Mouse (Mus musculus) spleen, adult 18-20 months (tissue): ENCODE measurements around the gene Cdc26.
A peak's percentile ranks its signal among the peaks of the same experiment; 100 is the strongest.

ENCODE experiments used
- DNase-seq, 2 experiments: peaks; one replicate each; pipeline ENCODE4 v3.0.0; 2022; ENCODE audit warnings: mixed read lengths in 2 of 2

The Cdc26 gene

DNA sequence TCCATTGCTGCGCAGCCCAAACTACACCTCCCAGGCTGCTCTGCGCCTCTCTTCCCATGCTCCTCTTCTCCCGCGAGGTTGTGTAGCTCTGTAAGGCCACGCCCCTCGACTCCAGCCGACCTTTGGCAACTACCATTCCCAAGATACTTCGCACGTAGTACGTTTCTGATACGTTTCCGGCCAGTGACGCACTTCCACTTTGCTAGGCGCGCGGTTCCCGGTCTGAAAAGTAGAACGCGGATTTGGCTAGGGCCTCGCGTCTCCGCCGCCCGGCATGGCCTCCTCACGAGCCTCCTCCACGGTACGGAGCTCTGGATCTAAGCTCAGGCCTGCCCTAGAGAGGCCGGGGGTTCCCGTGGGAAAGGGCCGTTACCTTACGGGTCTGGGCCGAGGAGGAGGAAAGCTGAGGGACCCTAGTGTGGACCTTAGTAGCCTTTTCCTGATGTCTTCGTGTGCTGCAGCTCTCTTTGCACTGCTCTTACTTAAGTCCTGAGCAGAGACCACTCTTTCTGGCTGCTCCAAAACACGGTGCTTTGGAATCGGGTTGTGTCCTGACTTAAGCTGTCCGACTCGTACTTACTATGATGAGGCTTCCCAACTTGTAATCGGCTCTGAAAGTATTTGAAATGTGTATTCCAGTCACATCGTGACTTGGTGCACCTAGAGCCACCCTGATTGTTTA, at the start of gene Cdc26, which contains the start of gene Prpf4:
Gene Cdc26, minus strand, starts transcription at position 42 of the 682 bp plus-strand sequence.
Gene Prpf4, plus strand, starts transcription at position 197 of the 682 bp plus-strand sequence.
- peak; percentile 91 to 94 for DNase-seq

DNA sequence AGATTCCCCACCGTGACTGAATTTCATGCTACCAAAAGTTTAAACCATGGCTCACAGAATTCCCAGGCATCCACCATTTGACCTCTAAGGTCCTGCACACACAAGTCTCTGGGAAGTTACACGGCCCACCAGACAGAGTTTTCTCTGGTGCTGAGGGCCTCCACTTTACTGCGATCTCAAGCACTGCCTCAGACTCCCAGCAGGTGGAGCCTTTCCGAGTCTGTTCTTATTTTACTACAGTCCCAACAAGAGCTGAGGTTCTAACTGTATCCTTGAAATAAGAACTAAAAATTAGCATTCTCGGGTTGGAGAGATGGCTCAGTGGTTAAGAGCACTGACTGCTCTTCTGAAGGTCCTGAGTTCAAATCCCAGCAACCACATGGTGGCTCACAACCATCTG, 46.6 kb upstream of the Cdc26 start:
- peak in 1 of 2 experiments; percentile 43 for DNase-seq

DNA sequence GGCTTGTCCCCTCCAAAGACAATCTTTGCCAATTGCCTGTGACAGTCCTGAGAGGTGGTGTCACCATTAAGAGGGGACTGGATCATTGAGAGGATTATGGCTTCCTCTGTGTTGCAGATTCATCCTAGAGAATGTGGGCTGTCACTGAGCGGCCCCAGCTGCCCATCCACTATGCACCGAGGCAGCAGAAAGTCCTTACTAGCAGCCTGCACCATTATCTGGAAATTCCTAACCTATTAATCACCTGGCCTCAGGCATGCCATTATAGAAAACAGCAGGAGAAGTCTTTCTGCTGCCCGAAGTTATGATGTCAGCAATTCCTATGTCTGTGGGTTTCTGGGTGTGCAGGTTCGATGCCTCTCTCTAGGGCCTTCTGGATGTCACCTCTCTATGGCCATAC, 32.5 kb upstream of the Cdc26 start:
- DNase-seq, result no peak

DNA sequence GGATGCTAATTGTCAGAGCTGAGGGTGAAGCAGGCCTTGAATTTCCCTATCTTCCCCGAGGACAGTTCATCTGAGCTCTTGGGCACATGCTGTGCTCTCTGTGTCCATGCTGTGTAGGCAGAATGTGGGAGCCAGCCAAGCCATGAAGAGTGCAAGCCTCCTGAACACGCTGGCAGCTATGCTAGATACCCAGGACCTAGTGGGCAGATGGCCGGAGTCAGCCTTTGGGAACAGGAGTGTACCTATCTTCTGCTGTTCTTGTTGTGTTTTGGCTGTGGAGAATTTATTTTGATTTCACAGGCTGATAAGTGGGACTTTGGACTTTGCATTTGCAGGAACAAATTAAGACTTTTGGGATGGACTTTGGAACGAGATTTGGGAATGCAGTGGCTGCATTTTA, 32.1 kb upstream of the Cdc26 start:
- no peak for DNase-seq

DNA sequence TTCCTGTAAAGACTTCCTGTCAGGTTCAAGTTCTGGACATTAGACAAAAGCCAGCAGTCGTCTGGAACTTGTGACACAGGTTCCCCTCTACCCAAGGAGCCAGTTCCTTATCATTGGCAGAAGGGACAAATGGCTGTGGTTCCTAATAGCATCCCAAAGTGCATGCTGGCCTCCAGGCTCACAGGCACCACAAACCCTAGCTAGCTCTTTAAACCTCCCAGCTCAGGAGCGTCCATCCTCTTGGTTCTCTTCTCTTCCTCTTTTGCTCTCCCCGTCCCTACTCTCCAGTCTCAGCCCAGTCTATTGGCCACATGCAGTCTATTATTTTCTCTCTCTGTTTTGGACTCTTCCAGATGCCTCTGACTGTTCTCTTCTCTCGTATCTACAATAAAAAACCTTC, 31.4 kb upstream of the Cdc26 start:
- no peak for DNase-seq

DNA sequence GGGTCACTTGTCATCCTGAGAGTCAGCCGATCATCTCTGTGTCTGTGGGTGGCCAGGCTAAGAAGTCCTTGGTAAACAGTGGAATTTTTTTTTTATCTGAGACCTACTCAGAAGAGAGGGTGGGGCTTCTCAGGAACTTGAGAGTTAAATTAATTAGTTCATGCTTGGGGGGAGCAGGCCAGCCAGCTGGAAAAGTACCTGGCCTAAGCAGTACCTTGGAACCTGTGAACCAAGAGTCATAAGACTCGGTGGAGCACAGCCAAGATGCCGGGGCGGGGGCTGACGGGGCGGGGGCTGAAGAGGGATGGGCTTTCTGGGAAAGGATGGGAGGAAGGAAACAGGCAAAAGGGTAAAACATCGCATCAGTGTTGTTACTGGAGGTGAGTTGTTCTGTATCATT, 29.4 kb upstream of the Cdc26 start:
- DNase-seq, result no peak

DNA sequence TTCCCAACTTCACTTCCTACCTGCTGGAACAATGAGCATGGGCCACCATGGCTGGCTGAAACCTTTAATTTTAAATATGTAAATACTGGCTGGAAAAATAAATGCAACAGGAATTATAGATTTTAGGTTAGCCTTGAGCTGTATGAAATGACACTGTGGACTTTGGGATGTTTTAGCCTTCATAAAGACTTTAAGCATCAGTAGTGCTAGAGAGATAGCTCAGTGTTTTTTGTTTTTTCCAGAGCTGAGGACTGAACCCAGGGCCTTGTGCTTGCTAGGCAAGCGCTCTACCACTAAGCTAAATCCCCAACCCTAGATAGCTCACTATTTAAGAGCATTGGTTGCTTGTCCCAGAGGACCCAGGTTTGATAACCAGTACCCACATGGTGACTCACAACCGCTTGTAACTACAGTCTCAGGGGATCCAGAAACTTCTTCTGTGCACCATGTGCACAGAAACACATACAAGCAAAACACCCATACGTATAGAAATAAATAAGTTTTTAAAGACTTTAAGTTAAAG, 28.9 kb upstream of the Cdc26 start:
- no peak for DNase-seq

DNA sequence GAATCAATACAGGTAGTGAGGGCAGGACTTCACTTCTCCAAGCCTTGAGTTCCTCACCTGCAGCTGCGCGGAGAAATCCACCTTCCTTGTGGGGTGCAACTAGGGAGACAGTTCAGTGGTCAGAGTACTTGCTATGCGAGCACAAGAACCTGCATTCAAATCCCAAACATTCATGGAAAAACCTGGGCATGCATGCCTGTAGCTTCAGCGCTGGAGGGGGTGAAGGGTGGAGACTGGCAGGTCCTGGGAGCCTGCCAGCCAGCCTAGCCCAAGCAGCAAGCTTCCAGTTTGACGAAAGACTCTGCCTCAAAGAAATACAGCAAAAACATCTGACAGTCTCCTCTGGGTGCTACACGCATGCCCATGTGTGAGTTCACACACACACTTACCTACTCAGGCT, 26.6 kb upstream of the Cdc26 start, which contains the start of gene Rnf183:
Gene Rnf183, minus strand, starts transcription at position 172 of the 400 bp plus-strand sequence.
- no peak for DNase-seq

DNA sequence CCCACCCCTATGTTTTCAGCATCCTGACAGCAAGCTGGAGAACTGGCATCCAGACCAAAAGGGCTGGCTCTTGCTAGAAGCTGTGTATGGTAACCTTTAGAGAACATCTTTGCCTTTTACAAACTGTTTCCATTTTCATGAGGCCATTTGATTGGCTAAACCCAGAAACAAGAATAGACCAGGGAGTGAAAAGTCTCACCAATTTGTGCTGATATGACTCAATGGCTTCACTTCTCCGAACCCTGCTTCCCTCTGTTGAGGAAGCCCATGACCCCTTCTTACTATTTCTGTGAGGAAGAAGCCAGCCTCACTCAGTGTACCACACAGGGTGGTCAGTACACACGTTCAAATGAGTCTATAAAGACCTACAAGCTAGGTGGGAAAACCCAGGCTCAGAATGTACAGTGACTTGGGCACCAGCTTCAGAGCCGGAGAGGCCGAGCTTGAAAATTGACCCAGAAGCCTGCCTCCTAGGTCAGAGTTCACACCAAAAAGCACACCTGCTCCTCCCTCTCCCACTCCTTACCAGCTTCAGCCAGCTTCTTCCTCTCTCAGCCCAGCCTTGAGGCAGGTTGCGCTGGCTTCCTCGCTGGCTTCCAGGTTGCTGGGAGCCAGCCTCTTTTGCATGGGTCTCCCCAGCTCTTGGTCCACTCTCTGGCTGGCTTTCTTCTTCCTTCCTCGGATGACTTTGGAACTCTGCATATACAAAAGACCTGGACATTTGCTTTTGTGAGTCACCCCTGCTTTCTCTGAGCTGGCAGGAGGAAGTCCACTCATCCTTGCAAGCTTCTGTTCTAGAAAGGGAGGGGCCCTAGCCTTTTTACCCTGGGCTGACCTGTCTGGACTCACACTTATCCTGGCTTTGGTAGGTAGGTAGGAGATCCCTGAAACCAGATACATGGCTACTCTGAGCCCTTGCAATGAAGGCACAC, 25.8 kb upstream of the Cdc26 start:
- no peak for DNase-seq

DNA sequence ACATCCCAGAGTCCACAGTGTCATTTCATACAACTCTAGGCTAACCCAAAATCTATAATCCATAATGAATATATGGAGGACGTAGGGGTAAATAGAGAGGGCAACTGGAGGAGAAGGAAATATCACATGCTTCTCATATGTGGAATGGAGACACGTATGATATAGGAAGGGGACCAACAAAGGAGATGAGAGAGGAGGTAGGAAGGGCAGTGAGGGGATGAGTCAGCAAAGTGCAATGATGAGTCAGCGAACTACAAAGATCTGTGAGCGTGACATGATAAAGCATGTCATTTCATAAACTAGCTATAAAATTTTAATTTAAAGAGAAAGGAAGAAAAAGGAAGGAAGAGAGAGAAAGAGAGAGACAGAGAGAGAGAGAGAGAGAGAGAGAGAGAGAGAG, 23.1 kb upstream of the Cdc26 start:
- no peak for DNase-seq

DNA sequence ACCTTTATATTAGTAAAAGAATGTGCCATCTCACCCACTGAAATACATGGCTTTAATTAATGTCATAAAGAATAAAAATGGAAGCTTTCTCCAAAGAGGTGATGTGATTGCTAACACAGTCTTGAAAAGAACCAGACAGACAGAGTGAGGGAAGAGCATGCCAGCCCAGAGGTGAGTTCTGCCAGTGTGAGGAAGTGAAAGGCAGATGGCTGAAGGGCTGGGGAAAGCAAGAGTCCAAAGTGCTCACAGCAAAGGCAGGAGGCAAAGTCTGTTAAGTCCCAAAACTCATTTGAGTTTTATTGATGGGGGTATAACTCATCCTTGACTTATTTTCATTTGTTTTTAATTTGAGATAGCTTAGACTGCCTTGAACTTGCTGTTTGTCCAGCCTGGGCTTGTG, 22.2 kb upstream of the Cdc26 start:
- no peak for DNase-seq

DNA sequence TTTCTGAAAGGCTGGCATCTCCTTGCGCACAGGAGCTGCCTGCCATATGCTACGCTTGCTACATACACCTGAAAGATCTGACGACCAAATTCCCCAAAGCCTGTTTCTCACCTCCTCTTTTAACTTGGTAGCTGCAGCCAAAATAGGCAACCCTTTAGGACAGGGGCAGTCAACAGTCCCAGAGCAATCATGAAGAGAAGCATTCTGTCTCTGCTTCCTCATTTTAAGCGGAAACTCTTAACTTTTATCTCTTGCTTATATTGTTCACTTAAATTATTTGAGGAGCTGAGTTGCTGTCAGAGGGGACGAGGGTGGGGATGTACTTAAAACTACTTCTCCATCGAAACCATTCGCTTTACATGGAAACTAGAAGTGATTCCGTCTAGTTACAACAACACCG, 21.2 kb upstream of the Cdc26 start:
- DNase-seq, result no peak

DNA sequence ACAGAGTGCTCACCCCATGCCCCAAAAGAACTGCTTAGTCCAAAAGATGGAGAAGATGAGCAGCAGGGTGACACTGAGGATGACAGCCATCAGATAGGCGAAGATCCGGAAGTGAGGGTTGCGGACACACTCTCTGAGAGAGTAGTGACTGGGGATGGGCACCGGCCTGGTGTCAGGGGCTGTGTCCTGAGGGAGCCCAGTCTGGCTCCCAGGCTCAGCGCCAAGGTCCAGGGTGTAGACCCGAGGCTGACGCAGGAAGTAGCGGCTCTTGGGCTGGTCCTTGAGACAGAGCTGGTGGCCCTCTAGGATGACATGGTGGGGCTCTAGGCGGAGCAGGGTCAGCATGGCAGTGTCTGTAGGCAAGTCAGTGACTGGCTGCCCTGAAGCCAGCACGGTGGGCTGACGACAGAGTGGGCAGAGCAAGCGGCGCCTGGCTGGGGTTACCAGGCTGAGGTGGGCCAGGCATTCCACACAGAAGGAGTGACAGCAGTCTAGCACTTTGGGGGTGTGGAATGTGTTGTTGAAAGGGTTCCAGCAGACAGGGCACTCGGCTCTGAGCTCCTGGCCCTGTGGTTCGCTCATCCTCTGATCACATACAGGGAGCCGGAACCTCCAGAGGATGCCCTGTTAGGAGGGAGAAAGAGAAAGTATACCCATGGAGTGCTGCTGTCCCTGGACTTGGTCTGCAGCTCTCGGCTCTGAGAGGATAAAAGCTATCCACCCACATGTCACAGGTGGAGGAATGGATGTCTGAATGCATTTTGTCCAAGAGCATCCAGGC, 19.7 kb upstream of the Cdc26 start:
- DNase-seq, result no peak

DNA sequence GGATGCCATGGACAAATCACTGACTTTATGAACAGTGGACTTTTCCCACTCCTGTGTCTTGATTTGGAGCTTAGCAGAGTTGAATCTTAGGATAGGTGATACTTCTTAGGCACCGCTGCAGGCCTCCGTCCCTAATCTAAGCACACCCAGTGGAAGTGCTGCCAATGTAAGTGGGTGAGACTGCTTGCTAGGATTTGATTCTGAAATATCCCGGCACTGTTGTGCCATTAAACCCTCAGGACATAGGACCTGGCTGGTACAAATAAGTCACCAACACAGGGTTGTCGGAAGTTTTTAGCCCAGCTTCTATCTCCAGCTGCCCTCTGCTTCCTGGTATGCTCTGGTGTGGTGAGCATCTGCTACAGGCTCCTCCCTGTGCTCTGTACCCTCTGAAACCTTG, 17.4 kb upstream of the Cdc26 start:
- no peak for DNase-seq

DNA sequence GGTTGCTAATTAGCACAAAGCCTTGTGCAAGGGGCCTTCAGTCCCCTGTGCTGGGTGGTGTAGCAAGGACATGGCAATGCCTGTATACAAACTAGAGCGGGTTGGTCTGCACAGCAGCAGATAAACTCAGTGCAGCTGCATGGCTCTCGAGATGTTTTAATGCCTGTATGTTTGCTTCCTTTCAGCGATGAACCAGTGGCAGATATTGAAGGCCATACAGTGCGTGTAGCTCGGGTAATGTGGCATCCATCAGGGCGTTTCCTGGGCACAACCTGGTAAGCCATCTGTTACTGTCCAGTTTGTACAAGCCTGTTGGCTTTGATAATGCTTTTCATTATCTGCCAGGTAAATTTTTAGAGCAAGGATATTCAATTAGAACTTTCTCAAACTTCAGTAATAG, 10.6 kb upstream of the Cdc26 start:
- DNase-seq, result no peak

DNA sequence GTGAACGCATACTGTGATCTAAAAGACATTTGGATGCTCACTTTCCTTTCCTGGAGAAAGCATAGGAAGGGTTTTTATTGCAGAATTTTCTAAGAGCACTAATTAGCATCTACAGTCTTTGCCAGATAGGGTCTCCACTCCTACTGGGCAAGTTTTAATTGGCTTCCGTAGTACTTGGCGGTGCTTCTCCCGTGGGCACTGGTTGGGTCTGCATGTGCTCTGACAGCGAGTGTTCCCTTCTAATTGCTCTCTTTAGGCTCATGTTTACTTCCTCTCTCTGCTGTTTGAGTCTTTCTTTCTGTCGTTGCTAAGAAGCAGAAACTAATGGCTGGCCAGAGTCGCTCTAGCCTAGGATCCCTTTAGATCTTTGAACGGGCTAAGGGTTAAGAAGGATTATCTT, 10.0 kb upstream of the Cdc26 start:
- no peak for DNase-seq

DNA sequence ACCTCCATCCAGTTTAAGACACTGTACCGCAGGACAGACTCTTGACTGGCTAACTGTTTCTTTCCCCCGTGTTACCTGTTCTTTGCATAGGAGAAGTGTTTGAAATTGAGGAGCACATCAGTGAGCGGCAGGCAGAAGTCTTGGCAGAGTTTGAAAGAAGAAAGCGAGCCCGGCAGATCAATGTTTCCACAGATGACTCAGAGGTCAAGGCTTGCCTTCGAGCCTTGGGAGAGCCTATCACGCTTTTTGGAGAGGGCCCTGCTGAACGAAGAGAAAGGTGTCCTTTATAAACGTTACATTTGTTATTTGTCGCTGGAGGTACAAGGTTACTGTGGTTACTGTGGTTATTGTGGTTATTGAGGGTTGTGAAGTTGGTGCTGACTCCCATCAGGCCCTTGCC, 3.2 kb upstream of the Cdc26 start:
- no peak for DNase-seq

DNA sequence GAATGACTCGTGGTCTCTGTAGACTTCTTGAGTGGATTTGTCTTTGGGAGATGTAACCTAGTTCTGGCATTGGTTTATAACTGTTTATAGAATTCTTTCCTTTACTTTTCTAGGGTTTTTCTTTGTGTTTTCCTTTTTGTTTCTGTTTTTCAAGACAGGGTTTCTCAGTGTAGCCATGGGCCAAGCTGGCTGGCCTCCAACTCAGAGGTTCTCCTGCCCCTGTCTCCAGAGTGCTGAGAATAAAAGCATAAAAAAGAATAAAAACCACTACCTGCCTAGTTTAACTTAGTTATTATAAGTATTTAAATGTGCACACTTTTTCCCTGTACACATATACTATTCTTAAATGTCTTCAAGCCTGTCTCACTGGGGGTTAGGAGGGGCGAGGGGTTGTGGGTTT, 1.9 kb upstream of the Cdc26 start:
- DNase-seq, result no peak

DNA sequence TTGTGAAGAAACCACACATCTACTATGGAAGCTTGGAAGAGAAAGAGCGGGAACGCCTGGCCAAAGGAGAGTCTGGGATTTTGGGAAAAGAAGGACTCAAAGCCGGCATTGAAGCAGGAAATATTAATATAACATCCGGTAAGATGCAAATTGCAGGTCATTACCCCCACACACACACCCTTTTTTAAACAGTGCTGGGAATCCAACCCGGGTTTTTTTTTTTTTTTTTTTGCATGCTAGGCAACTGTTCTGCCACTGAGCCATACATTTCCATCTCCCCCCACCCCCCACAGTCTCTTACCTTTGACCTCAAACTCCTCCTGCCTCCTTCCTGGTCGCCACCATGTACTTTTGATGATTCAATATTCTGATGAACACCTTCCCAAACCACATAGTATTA, 1.2 kb upstream of the Cdc26 start:
- no peak for DNase-seq

DNA sequence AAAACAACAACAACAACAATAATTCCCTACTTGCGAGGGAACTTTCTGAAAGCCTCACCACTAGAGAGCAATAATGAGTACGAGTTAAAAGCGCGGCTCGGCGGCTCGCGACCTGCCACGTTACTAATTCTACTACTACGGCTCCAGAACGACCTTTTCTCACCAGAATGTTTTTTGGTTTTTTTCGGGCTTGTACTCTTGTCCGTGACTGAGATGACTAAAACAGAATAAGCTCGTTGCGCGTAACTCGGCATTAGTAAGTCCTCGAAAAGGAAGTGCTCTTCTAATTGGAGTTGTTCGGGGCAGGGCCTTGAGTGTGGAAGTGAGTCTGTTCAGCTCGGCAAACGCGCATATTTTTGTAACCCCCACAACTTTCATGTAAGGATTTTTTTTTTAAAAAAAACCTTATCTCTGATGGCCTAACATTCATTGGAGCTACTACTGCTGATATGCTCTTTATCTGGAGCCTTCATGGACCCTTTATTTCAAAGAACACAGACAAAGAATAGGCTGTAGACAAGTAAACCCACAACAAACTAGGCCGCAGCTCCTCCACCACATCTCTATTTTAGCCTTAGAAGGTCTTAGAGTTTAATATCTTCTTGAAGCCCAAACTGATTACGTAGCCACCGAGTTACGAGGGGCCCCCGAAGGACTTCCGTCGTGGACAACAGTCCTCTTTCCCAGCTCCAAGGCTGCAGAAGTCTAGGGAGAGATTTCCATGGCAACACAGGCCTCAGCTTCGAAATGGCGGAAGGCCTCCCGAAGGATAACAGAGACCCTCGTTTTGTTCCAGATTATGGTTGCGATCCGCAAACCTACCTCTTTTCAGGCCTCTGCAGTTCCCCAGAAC, 486 bp downstream of the Cdc26 start:
- DNase-seq, result peak; percentile 25 to 50

DNA sequence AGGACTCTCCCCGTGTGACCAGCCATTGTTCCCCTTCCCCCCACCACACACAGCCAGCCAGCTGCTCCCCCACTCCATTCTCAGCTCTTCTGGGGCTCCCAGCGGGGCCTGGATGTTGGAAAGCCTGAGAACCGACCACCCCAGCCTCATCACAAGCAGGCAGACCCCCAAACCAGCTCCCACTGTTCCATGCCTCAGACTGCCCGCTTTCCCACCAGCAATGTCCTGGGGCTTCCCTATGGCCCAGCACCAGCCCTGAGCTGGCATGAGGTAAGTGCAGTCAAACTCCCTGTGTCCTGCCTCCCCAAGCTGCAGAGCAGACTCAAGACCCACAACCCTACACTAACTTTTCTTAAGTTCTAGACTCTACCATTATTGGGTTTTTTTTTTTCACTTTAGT, 2.3 kb downstream of the Cdc26 start:
- DNase-seq, result no peak

DNA sequence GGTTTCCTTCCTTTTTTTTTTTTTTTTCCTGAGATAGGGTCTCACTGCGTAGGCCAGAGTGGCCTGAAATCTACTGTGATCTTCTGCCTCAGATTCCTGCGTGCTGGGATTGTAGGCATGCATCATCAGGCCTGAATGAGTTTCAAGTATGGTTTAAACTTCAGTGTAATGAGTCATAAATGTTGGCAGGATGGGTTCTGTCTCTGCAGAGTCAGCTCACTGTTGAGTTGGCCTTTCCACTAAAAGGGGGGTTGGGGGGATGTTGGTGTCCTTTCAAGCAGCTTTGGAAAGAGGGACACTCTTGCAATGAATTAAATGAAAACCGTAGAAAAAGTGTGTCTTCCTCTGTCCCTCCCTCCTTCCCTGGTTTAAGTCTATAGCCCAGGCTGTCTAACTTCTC, 9.5 kb downstream of the Cdc26 start:
- DNase-seq, result no peak
